Comparison of ENCODE assay signal across 7 mouse cellular contexts in the genomic region with DNA sequence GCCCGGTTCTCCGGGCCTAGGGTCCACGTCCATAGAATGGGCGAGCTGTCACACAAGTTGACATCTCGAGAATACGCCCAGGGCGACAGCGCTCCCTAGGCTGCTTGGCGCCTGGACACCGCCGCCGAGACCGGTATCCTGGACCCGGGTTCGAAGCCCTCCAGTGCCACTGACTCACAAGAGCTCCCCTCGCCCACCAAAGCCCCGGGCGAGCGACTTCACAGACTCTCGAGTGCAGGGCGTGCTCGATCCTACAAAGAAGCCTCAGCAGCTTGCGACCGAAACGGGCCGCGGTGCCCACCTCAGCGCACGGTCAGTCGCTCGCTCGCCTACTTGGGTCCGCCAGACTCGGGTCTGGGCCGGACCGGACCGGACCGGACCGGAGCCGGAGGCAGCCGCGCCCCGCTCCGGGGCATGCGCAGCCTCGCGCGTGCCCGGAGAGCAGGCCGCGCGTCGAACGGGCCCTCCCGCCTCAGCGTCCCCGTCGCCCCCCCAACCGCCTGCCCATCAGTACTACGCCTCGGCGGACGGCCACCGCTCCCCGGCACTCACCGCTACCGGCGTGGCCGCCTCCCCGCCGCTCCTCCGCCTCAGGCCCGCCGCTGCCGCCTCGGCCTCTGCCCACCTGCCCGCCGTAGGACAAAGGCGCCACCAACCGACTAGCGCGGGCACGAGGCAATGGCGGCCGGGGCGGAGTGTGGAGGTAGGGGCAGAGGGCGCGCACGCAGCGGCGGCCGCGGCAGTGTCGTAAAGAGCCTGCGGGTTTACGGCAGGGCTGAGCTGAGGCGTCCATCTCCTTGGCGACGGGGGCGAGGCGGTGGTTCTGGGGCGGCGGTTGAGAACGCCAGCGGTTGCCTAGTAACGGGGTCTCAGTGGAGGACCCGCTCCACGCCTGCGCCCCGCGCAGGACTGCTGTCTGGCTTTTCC. TPM values are rescaled to one million over a fixed set of nuclear protein-coding genes. Genes with fewer than 3 reads are reported as not detected.
DNase-seq lines count a peak whose midpoint lies in the region; ATAC-seq and TF ChIP-seq lines count a peak whose summit lies in the region.

Ncoa5 (minus strand) TSS at position 737 of the 927 bp plus-strand sequence.

- H3K9me3 ChIP-seq in intestine, postnatal 0 days (ENCODE audit: control insufficient read depth), result no peaks in the 10 kb centered on the region
- H3K9me3 ChIP-seq in midbrain, embryonic 12.5 days, result no peaks in the 10 kb centered on the region

- DNase-seq in adrenal gland, adult 8-10 months, result peak; percentile 96
- peak; percentile 98 for DNase-seq in embryo, embryonic 9.5 days (ENCODE audit: extremely low spot score)
- peak; percentile 33 for DNase-seq in gonadal fat pad, adult 2 months (ENCODE audit: low read depth)
- DNase-seq in left cerebral cortex, postnatal 4 days, result peak; percentile 99

- peak within 1 kb of the TSS; percentile 47 for H3K27ac ChIP-seq in intestine, postnatal 0 days (ENCODE audit: low read depth, low read length)
- peak within 1 kb of the TSS; percentile 96 for H3K27ac ChIP-seq in midbrain, embryonic 12.5 days (replicated peaks)
- peak within 1 kb of the TSS; percentile 62 for H3K27ac ChIP-seq in small intestine, adult 2 months (ENCODE audit: insufficient read depth, low read depth, low read length)

- TF ChIP-seq POLR2A in small intestine, adult 2 months (IDR thresholded peaks at IDR 0.05; ENCODE audit: low read depth, low read length), result peak; percentile 67; the same call in 1 of the 2 replicates

- H3K4me1 ChIP-seq in intestine, postnatal 0 days (replicated peaks; ENCODE audit: control insufficient read depth, insufficient read depth, low read length), result 0 out of 2 replicates have a peak, but pooled peaks cover 2% of the 10 kb centered on the region
- peaks cover 37% of the 10 kb centered on the region for H3K4me1 ChIP-seq in midbrain, embryonic 12.5 days
- no peaks in the 10 kb centered on the region for H3K4me1 ChIP-seq in small intestine, adult 2 months (ENCODE audit: control insufficient read depth, insufficient read depth, insufficient read length, low read length)

- peak within 1 kb of the TSS; percentile 81 for H3K4me2 ChIP-seq in intestine, postnatal 0 days (replicated peaks; ENCODE audit: low read depth)
- peak within 1 kb of the TSS; percentile 73 for H3K4me2 ChIP-seq in midbrain, embryonic 12.5 days (replicated peaks)

- ATAC-seq in intestine, postnatal 0 days, result peak; percentile 97
- peak; percentile 97 for ATAC-seq in midbrain, embryonic 12.5 days (ENCODE audit: low FRiP score, low read depth)

- peak within 1 kb of the TSS; percentile 85 for H3K4me3 ChIP-seq in intestine, postnatal 0 days (ENCODE audit: low read depth, low read length)
- H3K4me3 ChIP-seq in midbrain, embryonic 12.5 days, result peak within 1 kb of the TSS; percentile 97
- peak within 1 kb of the TSS; percentile 95 for H3K4me3 ChIP-seq in small intestine, adult 2 months (ENCODE audit: low read depth, low read length)

- peak; percentile 58 for TF ChIP-seq CTCF in intestine, postnatal 0 days (IDR thresholded peaks at IDR 0.05; ENCODE audit: low read depth)
- 0 out of 2 replicates have a peak, but pooled peaks have one; percentile 9 for TF ChIP-seq CTCF in small intestine, adult 2 months (IDR thresholded peaks at IDR 0.05; ENCODE audit: extremely low read depth, insufficient read length, insufficient replicate concordance, low read depth, low read length)

- intact Hi-C loops in left cerebral cortex, postnatal 4 days (cut with DNase I), result no loop called here

- whole genome bisulfite sequencing in intestine, postnatal 0 days, result under 1% methylated on average over 106 of the region's 111 CpGs
- under 1% methylated on average over 97 of the region's 111 CpGs for WGBS in midbrain, embryonic 12.5 days
- under 1% methylated on average over 103 of the region's 111 CpGs for WGBS in small intestine, adult 2 months

- no peaks in the 10 kb centered on the region for H3K36me3 ChIP-seq in intestine, postnatal 0 days (ENCODE audit: control insufficient read depth, insufficient read depth)
- H3K36me3 ChIP-seq in midbrain, embryonic 12.5 days, result no peaks in the 10 kb centered on the region
- H3K36me3 ChIP-seq in small intestine, adult 2 months (ENCODE audit: control insufficient read depth, insufficient read depth, low read length), result no peaks in the 10 kb centered on the region

- H3K9ac ChIP-seq in intestine, postnatal 0 days (ENCODE audit: low read depth, low read length), result peak within 1 kb of the TSS; percentile 86
- peak within 1 kb of the TSS; percentile 98 for H3K9ac ChIP-seq in midbrain, embryonic 12.5 days (replicated peaks)

- H3K27me3 ChIP-seq in intestine, postnatal 0 days (replicated peaks; ENCODE audit: control insufficient read depth, insufficient read depth, low read length), result no peaks in the 10 kb centered on the region
- no peaks in the 10 kb centered on the region for H3K27me3 ChIP-seq in midbrain, embryonic 12.5 days
- H3K27me3 ChIP-seq in small intestine, adult 2 months (ENCODE audit: control insufficient read depth, insufficient read depth, low read length), result no peaks in the 10 kb centered on the region

RNA-seq across cellular contexts. Expression of gene Ncoa5, which starts in this region (rescaled TPM):
- 10 to 100 TPM; 28.0 to 45.1 (median 34.0) TPM for total RNA-seq in adrenal gland, adult 8-10 months (2022)
- polyA plus RNA-seq in gonadal fat pad, adult 2 months (2012; rRNA removed), result 22.9 and 23.8 TPM in 2 replicates
- polyA plus RNA-seq in intestine, postnatal 0 days (2015; fragmentation: Nextera tagmentation; extraction: Ambion mirVana), result 11.9 and 13.9 TPM in 2 replicates
- total RNA-seq in left cerebral cortex, postnatal 4 days (2021), result 100 to 1,000 TPM; 107 to 111 TPM
- polyA plus RNA-seq in midbrain, embryonic 12.5 days (2016; fragmentation: Nextera tagmentation; extraction: Ambion mirVana), result 141 and 148 TPM in 2 replicates
- polyA plus RNA-seq in small intestine, adult 2 months (2012; rRNA removed), result 8.6 and 16.5 TPM in 2 replicates

Comparison
In these comparisons a context has a peak if more than half of its experiments do, and no peak if none do; other contexts are left out.
1. Peak in every context shown above with its lines: DNase-seq, ATAC-seq, H3K4me3 ChIP-seq and H3K27ac ChIP-seq.
2. DNase-seq: peak in every context shown above with its lines; median percentile 99 in left cerebral cortex, postnatal 4 days; 98 in embryo, embryonic 9.5 days; 96 in adrenal gland, adult 8-10 months; 33 in gonadal fat pad, adult 2 months.